Mouse (Mus musculus): ENCODE measurements around the gene Tbata.

Gene Tbata

DNA sequence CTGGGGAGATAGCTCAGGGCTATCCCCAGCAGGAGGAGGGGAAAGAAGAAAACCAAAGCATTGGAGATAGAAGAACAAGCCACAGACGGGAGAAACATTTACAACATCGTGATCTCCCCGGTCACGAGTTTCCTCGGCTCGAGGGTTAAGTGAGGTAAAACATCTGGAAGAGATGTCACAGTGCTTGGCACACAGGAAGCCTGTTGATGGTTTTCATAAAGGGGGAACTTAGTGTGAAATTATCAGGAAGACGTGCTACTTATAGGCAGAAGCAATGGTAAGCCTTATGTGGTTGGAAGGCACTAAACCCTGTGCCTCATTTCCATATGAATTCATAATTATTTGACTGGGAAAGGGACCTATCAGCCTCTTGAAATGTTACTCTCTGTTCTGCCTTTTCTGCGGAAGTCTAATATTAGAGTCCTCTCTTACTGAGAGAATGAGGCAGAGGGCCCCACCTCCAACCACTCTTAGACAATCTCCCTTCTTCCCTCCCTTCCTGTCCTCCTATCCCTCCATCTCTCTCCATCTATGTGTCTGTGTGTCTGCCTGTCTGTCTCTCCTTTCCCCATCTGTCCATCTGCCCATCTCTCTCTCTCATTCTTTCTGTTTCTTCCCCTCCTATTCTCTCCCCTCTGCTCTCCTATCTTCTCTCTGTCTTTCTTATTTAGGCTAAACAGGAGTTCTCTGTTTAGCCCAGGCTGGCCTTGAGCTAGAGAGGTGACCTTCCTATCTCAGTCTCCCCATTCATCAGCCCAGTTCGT, 4.2 kb upstream of the Tbata start:
- no peak for DNase-seq (ENCODE audit: low spot score in 2 of 2)

DNA sequence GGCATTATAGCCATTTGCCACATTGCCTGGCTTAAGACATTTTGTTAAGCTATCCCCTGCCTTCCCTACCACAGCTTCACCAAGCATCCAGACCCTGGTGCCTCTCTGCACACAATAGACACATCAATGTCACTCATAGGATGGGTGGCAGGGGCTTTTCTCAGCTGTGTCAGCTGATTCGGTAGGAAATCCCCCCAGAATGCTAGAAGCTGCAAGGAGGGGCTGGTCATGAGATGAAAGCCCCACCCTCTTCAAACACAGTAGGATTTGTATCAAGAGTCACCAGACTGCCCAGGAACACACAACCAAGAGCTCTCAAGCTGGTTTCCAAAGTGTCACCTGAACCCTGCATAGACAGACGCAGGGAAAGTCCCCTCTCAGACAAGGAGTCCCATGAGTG, 3.4 kb upstream of the Tbata start:
- no peak for DNase-seq (ENCODE audit: low spot score in 2 of 2)

DNA sequence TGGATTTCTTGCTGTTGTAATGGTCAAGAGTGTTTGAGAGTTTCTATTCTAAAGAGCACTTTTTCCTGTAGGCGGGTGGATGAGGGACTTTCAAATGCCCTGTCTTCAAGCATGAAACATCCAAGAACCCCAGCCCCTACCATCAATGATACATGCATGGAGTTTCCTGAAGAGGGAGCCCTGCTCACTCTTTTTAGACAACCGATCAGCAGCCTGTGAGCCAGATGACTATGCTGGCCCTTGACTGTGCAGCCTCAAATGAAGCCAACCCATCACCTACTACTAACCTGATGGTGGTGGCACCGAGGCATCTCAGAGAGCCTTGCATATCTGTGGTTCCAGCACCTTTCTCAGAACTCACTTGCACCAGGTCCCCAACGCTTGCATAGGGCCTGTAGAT, 742 bp downstream of the Tbata start:
- DNase-seq (ENCODE audit: low spot score in 2 of 2): no peak

DNA sequence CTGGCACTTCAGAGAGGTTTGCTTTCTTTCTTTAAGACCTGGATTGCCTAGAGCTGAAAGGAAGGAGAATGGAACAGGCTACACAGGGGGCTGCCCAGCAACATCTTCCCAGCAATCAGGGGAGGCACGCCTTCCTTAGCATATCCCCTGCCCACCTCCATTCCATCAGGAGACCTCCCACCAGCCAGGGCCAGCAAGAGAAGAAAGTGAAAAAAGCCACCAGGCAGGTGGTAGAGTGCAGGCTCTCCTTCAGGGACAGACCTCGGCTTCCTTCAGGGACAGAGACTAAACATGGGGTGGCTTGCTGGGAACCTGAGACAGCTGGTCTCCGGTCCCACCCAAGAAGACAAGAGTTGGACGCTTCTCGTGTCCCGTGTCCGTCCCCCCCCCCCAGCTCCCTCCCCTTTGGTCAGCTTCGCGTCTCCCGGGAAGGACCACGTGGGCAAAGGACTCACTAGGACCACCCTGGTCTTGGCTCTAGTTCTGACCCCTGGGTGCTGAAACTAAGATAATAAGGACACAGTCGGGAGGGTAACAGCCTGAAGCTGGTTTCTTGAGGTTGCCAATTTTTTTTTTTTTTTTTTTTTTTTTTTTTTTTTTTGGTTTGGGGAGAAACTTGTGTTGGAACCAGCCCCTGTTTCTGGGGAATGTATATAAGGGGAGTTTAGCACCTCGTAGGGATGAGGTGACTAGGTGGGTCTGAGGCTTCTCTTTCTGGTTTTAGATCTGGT, 3.1 kb downstream of the Tbata start:
- no peak for DNase-seq (ENCODE audit: low spot score in 2 of 2)

DNA sequence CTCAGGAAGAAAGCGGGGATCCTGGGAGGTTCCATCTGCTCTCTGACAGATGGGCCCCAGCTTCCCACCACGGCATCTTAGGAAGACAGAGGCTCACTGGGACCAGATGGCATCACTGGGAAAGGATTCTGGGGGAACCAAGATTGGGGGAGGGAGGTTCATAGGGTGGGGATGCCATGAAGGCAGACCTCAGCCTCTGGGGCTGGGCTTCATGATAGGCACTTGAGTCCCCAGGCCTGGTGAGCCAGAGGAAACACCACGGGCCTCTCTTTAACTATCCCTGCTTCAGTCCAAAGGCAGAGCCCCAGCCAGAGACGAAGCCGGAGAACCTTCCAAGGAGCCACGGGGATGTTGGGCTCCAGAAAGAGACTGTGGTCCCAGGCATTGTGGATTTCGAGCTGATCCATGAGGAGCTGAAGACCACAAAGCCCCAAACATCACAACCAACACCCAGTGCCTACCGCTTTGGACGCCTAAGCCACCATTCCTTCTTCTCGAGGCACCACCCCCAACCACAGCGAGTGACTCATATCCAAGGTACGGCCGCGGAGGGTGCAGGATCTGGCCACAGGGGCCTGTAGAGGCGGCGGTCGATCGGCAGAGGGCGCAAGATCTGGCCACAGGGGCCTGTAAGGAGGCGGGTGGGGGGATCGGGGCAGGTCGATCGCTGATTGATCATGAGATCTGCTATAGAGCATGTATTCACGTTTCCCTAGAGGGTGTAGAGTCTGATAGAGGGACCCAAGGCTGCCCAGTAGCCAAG, 3.9 kb downstream of the Tbata start:
- DNase-seq (ENCODE audit: low spot score in 2 of 2): no peak

DNA sequence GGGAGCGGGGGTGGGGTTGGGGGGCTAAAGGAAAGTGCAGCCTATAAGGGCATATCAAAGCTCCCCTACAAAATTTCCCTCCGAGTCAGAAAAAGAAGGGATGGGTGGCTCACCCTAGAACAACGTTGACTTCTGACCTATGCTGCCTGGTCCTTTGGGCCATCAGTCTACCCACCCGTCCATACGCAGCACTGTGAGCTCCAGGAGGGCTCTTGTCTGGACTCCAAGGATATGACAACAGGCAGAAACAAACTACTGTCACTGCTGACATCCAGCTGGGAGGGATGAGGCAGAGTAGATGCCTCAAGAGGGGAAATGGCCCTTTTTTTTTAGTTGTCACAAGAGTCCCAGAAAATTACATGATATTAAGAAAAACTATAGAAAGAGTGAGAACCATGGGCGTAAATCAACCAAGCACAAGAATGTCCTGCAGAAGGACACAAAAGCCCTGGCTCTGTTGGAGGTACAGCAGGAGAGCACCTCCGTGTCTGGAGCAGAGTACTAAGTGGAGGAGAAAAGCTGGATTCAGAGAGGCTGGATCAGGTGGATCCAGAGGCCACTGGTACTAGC, 4.6 kb downstream of the Tbata start:
- DNase-seq (ENCODE audit: low spot score in 2 of 2): no peak

DNA sequence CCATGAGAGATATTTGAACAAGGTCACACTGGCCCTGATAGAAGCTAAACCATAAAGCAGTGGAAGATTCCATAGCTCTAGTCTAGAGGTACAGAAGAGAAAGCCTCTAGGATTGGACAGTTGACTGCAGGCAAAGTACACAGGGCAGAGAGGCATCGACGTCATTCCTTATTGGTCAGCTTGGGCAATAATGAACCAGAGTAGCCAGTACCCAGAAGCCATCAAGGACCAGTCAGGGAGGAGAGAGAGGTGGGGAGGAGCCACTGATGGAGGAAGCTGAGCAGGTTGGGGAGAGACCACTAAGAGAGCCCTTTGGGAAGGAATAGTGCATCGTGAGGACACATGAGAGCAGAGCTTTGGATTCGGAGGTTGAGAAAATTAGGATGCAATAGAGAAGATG, 6.0 kb downstream of the Tbata start:
- DNase-seq (ENCODE audit: low spot score in 2 of 2): no peak

DNA sequence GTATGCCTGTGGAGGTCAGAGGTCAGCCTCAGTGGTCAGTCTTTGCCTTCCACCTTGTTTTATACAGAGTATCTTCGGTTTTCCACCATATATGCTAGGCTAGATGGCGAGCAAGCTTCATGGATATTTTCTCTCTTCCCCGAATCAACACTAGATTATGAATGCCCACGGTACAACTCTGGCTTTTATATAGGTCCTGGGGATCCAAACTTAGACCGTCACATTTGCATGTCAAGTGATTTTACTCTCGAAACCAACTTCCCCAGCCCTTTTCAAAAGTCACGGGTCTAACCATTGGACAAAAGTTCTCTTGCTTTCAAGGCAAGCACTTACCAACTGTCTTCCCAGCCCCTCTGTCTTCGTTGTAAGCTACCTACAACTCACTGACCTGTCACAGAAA, 6.9 kb downstream of the Tbata start:
- no peak for DNase-seq (ENCODE audit: low spot score in 2 of 2)

DNA sequence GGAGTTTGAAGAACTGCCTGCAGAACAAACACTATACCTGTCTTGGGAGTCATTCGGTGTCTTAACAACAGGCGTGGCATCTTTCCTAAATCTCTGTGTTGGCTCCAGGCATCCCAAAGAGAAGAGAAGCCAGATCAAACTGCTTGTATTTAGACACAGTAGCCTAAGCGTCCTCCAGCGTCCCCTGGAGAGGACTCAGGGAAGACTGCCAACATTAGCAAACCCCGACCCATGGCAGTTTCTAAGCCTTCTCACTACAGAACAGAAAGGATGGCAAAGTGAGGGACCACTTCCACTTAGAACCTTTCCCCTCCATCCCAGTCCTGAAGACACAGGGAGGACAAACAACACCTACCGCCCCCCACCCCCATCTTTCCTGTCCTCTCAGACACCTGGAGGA, 8.2 kb downstream of the Tbata start:
- DNase-seq (ENCODE audit: low spot score in 2 of 2): no peak

DNA sequence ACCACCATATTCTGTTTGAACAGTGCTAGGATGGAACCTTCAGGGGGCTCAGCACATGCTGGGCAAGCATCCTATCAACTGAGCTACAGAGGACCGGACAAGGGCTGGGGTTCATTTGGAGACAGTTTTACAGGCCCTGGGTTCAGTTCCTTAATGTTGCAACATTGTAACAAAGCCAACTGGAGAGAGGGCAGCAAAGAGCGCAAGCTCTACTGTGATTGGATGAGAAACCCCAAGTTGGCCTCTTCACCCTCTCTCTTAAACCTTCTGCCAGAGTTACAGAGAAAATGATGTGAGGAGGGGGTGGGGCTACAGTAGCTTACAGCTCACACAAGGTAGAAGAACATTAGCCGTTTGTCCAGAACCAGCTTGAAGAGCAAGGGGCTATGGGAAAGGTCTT, 15.2 kb downstream of the Tbata start:
- no peak for DNase-seq (ENCODE audit: low spot score in 2 of 2)

DNA sequence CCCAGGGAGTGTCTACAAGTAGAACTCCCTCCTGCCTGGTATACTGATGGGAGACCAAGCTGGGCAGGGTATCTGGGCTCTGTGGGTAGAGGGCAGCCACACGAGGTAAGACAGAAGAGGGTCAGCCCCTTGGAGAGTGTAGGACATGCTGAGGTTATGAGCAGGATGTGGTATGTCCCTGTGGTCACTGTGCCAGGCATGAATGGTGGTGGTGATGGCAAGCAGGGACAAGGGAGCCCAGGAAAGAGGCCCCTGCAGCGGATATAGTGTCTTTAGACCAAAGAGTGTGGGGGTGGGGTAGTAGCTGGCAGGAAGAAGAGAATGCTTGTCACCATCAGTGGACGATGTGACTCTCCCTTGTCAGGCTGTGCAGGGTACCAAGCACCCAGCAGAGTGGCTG, 16.3 kb downstream of the Tbata start:
- no peak for DNase-seq (ENCODE audit: low spot score in 2 of 2)

DNA sequence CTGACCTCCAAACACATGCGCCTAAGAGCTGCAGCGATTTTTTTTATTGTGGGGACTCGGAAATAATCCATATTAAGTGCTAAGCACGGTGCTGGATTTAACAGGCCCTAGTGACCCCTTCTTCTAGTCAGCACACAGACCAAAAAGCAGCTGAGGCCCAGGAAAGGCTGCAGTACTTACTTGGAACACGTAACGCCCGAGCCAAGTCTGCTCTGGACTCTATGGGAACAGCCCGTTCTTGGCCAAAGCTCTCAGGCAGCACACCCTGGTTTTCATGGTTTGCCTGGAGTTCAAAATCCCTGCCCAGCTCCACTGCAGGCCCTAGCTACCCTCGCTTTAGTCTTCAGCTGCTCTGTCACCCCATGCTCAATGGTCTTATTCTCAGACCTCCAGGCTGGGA, 22.9 kb downstream of the Tbata start:
- no peak for DNase-seq (ENCODE audit: low spot score in 2 of 2)

DNA sequence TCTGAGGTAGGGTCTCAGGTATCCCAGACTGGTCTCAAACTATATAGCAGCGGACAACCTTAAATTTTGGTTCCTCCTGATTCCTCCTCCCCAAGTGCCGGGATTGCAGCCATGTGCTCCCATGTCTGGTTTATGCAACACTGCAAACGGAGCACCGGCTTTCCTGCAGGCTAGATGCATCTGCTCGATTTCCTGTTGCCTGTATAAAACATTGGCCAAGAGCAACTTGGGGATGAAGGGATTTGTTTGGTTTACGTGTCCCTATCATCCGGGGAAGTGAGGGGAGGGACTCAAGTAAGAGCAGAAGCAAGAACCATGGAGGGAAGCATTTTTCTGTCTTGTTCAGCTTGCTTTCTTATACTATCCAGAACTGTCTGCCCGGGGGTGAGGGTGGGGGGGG, 23.5 kb downstream of the Tbata start:
- DNase-seq (ENCODE audit: low spot score in 2 of 2): no peak

DNA sequence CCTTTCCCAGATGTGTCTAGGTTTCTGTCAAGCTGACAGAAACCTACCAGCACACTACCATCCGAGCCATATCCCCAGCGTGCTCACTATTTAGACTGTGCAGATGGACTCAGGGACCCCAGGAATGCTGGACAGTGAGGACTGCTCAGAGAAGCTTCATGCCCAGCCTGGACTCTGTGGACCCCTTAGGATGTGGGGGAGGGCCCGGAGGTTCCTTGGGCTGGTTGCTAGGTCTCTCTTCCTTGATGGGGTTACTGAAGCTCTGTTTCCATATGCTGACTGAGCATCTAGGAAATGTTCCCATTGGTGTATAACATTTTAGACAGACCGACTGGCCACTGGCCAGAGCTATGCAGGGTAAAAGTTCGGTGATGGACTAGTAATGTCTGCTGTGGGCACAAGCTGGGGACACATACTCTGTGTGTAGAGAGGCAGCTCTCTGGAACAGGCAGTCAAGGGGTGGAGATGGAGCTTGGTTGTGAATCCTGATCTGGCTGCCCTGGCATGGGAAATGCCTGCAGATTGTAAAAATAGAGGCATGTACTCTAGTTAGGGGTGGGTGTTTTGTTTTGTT, 24.1 kb downstream of the Tbata start:
- no peak for DNase-seq (ENCODE audit: low spot score in 2 of 2)

DNA sequence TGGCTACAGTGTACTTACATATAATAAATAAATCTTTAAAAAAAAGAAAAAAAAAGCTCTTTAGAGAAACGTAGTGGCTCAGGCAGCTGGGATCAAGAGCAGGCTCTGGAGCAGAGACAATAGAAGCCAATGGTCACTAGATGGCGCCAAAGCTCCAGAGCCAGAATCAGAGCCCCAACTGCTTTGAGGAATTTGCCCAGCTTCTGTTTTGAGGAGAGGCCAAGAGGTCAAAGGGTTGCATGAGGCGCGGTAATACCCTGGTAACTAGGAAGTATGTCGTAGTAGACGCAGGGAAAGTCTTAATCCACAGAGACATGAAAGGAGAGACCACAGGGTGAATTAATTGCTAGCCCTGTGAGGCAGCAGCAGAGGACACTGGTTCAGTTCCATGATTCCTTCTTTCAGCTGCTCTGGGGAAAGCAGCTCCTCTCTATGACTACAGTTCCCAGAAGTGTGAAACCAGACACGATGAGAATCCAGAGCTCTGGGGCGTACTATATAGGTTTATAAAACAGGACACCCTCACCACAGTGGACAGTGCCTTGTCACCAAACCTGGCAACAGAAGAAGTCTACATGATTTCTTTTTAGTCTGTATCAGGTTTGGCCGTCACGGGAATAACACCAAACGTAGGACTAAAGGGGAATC, 27.9 kb downstream of the Tbata start:
- DNase-seq (ENCODE audit: low spot score in 2 of 2): peak; percentile 28 to 65

DNA sequence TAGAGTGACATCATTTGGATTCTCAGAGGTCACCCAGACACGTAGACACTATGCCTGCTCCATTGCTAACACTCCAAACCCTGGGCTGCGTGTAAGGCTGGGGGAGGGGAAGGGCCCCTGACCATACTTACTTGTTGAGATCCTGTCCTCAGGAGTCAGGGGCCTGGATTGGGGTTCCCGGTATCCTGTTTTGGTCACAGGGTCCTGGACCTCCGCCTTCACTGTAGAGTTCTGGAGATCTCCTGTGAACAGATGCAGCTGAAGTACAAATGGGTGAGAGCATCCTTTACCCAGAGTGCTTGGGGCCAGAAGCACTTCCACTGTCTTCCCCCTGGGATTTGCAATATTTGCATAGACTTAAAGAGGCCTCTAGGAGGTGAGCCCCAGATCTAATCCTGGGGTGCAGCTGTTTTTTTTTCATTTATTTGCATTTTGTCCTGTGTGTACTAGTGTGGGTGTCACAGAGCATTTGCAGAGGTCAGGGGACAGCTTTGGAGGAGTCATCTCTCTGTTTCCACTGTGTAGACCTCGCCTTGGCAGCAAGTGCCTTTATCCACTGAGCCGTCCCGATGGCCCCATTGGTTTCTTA, 28.6 kb downstream of the Tbata start:
- no peak for DNase-seq (ENCODE audit: low spot score in 2 of 2)

DNA sequence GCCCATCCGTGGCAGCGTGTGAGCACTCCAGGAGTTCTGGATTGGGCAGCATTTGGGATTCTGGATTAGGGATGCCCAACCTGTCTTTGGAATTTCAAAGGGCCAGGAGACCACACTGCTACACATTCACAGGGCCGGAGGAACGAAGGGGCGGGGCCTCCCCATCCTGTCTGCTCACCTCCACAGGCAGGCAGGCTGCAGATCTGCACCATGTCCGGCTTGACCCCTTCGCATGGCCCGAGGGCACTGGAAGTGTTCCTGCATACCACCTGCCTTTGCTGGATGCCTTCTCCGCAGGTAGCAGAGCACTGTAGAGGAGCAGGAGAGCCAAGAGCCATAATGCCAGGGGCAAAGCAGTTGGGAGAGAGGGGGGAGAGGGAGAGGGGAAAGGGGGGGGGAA, 29.2 kb downstream of the Tbata start:
- no peak for DNase-seq (ENCODE audit: low spot score in 2 of 2)

DNA sequence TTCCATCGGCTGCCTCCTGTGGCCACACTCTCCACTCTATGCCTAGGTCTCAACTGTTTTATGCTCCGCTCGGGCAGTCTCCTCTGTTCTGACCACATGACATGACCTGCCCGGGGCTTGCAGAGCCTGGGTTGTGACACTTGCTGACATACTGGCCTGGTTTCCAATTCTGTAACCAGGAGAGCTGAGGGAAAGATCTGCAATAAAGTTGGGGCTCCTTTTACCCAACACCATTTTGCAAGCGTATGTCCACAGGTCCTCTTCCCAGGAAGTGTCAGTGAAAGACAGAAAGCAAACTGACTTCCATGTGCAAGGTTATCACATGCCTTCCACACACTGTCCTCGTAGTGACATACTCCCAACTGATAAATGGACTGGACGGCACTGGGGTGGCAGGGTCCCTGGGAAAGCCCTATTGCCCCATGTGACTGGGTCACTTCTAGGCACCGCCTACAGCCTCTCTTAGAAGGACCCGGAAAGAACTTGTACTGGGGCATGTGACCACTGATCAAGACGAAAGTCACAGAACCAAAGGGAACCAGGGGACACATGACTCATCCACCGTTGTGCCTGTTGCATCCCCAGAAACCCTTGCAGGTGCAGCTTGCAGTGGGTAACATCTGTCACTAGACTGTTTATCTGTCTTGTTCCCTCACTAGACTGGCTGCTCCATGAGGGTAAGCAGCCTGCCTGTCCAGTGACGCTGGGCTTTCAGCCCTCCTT, 30.0 kb downstream of the Tbata start:
- DNase-seq (ENCODE audit: low spot score in 2 of 2): no peak

DNA sequence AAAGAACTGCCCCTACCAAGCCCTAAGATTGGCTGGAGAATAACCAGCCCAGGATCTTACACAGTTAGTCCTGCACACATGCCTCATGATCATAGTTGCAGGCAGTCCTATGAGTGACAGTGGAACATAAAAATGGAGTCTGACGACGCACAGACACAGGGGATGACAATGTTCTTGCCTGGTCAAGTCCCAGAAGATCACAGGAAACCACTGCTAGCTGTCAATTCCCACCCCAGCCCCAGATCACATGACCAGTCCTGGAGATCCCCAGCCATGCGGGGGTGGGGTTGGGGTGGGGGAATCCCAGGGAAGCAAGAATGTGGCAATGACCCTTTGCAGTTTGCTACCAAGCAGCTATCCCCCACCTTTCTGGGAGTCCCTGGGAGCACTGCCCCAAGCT, 32.2 kb downstream of the Tbata start:
- DNase-seq (ENCODE audit: low spot score in 2 of 2): no peak

DNA sequence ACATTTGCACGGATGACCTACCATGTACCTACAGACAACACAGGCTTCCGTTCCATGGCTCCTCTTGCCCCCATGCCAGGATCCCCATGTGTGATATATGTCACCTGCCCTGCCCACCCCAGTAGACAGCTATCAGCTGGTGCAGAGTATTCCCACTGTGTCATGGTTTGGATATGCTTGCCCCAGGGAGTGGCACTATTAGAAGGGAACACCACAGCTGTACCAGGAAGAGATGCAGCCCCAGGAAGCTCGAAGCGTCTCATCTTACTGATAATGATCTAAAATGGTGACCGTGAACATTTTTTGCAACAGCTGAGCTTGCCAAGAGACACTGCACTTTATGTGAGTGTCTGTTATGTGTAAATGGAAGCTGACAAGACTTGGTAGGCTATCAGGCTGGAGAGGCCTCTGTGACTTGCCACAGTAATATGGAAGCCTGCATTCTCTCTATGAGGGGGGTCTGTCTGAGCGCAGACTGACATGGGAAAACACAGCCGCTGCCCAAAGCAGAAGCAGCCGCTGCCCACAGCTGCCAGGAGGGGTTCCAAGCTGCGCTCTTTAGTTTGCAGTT, 36.4 kb downstream of the Tbata start:
- no peak for DNase-seq (ENCODE audit: low spot score in 2 of 2)

All from frontal cortex, postnatal 10 days (tissue).